Comparison of ENCODE assay signal across 7 mouse cellular contexts in the genomic region with DNA sequence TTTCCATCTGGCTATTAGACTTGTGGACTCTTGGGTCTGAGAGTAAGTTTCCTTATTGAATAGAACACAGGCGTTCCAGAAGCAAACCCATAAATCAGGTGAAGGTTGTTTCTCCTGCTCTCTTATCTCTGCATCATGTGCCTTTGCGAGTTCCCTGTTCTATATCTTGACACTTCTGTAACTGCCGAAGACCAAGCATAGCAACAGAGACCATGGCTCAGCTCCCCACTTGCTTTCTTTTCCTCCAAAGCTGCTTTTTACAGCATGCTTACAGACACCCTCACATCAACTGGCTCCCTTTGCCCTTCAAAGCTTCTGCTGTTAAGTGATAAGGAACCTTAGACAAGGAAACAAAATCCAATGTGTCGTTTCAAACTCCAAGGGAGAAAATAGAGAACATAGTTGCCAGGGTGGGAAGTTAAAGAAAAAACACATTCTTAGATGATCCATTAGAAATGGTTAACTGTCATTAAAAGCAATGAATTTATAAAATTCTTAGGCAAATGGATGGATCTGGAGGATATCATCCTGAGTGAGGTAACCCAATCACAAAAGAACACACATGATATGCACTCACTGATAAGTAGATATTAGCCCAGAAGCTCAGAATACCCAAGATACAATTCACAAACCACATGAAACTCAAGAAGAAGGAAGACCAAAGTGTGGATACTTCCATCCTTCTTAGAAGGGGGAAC.
DNase-seq lines count a peak whose midpoint lies in the region; ATAC-seq and TF ChIP-seq lines count a peak whose summit lies in the region.
"Not testable (repeated sequence)": the region's sequence is repeated elsewhere in the genome, so short reads cannot be mapped to it uniquely, and the experiment has no call there.

No protein-coding gene starts in this region.

- DNase-seq in MEL (ENCODE audit: low read depth, low spot score) = peak; percentile 73
- DNase-seq in c-Kit-positive CD71-positive TER-119-negative erythroid progenitor cells, embryonic 14.5 days (ENCODE audit: low read depth) = peak; percentile 35
- peak; percentile 5 for DNase-seq in liver, embryonic 13.5 days
- not testable (repeated sequence) for DNase-seq in liver, postnatal 0 days

- not testable (repeated sequence) for H3K27me3 ChIP-seq in MEL (ENCODE audit: control insufficient read depth in 1 of 2, insufficient read depth in 2 of 2, low read length in 2 of 2); intestine, postnatal 0 days (replicated peaks; ENCODE audit: control insufficient read depth, insufficient read depth, low read length); liver, embryonic 13.5 days; liver, postnatal 0 days (ENCODE audit: insufficient read depth, low read length); stomach, embryonic 15.5 days (replicated peaks)

- TF ChIP-seq EP300 in MEL (IDR thresholded peaks at IDR 0.05; ENCODE audit: low read depth in 1 of 2, low read length in 2 of 2) = peak in 1 of 2 experiments; percentile 59; a peak in 3 of 4 replicates
- 0 out of 2 replicates have a peak, but pooled peaks have one; percentile 22 for TF ChIP-seq EP300 in liver, postnatal 0 days (IDR thresholded peaks at IDR 0.05; ENCODE audit: low read depth)

- TF ChIP-seq CTCF in MEL (IDR thresholded peaks at IDR 0.05 in 2 of 3, conservative IDR thresholded peaks at IDR 0.05 in 1 of 3; ENCODE audit: control insufficient read depth in 1 of 3, insufficient read depth in 1 of 3, low read depth in 2 of 3, low read length in 3 of 3, poor library complexity in 1 of 3, severe bottlenecking in 1 of 3); intestine, postnatal 0 days (IDR thresholded peaks at IDR 0.05; ENCODE audit: low read depth); liver, postnatal 0 days (IDR thresholded peaks at IDR 0.05; ENCODE audit: low read depth): not testable (repeated sequence)

- H3K9ac ChIP-seq in MEL (ENCODE audit: control insufficient read depth, low read depth, low read length, poor library complexity, severe bottlenecking); intestine, postnatal 0 days (ENCODE audit: low read depth, low read length); liver, embryonic 13.5 days; liver, postnatal 0 days (replicated peaks); stomach, embryonic 15.5 days: not testable (repeated sequence)

- not testable (repeated sequence) for H3K4me2 ChIP-seq in intestine, postnatal 0 days (replicated peaks; ENCODE audit: low read depth); liver, postnatal 0 days (ENCODE audit: low read depth, low read length); stomach, embryonic 15.5 days
- H3K4me2 ChIP-seq in liver, embryonic 13.5 days = peak overlapping the region; percentile 51

- H3K79me2 ChIP-seq in MEL (ENCODE audit: control insufficient read depth, insufficient read depth, low read length, poor library complexity) = not testable (repeated sequence)

- peak overlapping the region; percentile 62; the same call in 1 of the 2 replicates for H3K27ac ChIP-seq in MEL (ENCODE audit: control insufficient read depth, low read depth, low read length)
- H3K27ac ChIP-seq in intestine, postnatal 0 days (ENCODE audit: low read depth, low read length) = peak overlapping the region; percentile 58
- peak overlapping the region; percentile 44 for H3K27ac ChIP-seq in liver, embryonic 13.5 days
- not testable (repeated sequence) for H3K27ac ChIP-seq in liver, postnatal 0 days (ENCODE audit: low read depth); stomach, embryonic 15.5 days

- peak overlapping the region; percentile 0 to 36; a peak in 2 of 4 replicates for H3K4me3 ChIP-seq in MEL (ENCODE audit: control insufficient read depth in 1 of 2, insufficient read depth in 1 of 2, low read depth in 2 of 2, low read length in 2 of 2)
- H3K4me3 ChIP-seq in intestine, postnatal 0 days (ENCODE audit: low read depth, low read length); liver, embryonic 13.5 days (replicated peaks); liver, postnatal 0 days (ENCODE audit: low read depth, low read length); stomach, embryonic 15.5 days (replicated peaks): not testable (repeated sequence)

- WGBS in intestine, postnatal 0 days = 19% methylated on average over 4 of the region's 4 CpGs
- 10% methylated on average over 4 of the region's 4 CpGs for WGBS in liver, embryonic 13.5 days (ENCODE audit: insufficient replicate concordance)
- WGBS in liver, postnatal 0 days (ENCODE audit: insufficient replicate concordance) = 45% methylated on average over 4 of the region's 4 CpGs
- 49% methylated on average over 4 of the region's 4 CpGs for WGBS in stomach, embryonic 15.5 days

- H3K9me3 ChIP-seq in MEL (replicated peaks; ENCODE audit: insufficient read depth, low read length); intestine, postnatal 0 days (ENCODE audit: control insufficient read depth); liver, embryonic 13.5 days (replicated peaks); liver, postnatal 0 days (ENCODE audit: low read length); stomach, embryonic 15.5 days: not testable (repeated sequence)

- peak; percentile 32 to 35; a peak in 2 of 4 replicates for ATAC-seq in hematopoietic stem cell, adult 5-6 weeks (replicated peaks in 1 of 2; ENCODE audit: insufficient read depth in 1 of 2, low FRiP score in 2 of 2, low TSS enrichment in 1 of 2, low read depth in 1 of 2, poor library complexity in 2 of 2, severe bottlenecking in 2 of 2)
- ATAC-seq in intestine, postnatal 0 days = peak; percentile 80
- peak; percentile 89 for ATAC-seq in liver, embryonic 13.5 days (ENCODE audit: low read depth)
- ATAC-seq in liver, postnatal 0 days = peak; percentile 72
- peak; percentile 49; the same call in 1 of the 2 replicates for ATAC-seq in stomach, embryonic 15.5 days (ENCODE audit: insufficient read depth, low FRiP score, low read depth)

- peaks cover 3 to 22% of the 10 kb centered on the region in 2 experiments; a peak in 3 of 4 replicates for H3K4me1 ChIP-seq in MEL (ENCODE audit: control insufficient read depth in 1 of 2, insufficient read depth in 2 of 2, low read length in 2 of 2)
- not testable (repeated sequence) for H3K4me1 ChIP-seq in intestine, postnatal 0 days (replicated peaks; ENCODE audit: control insufficient read depth, insufficient read depth, low read length); liver, postnatal 0 days (ENCODE audit: insufficient read depth); stomach, embryonic 15.5 days
- peaks cover 33% of the 10 kb centered on the region for H3K4me1 ChIP-seq in liver, embryonic 13.5 days (replicated peaks)

- not testable (repeated sequence) for TF ChIP-seq POLR2A in MEL (IDR thresholded peaks at IDR 0.05; ENCODE audit: control insufficient read depth in 1 of 2, insufficient read depth in 1 of 2, low read depth in 1 of 2, low read length in 2 of 2, poor library complexity in 1 of 2)

- peaks cover 0 to 10% of the 10 kb centered on the region in 2 experiments; a peak in 2 of 4 replicates for H3K36me3 ChIP-seq in MEL (ENCODE audit: control insufficient read depth in 1 of 2, insufficient read depth in 2 of 2, low read length in 2 of 2)
- H3K36me3 ChIP-seq in intestine, postnatal 0 days (ENCODE audit: control insufficient read depth, insufficient read depth); liver, embryonic 13.5 days; liver, postnatal 0 days (replicated peaks; ENCODE audit: insufficient read depth, low read length); stomach, embryonic 15.5 days: not testable (repeated sequence)

- TF ChIP-seq RAD21 in MEL (IDR thresholded peaks at IDR 0.05; ENCODE audit: low read depth, low read length) = not testable (repeated sequence)

TF ChIP-seq in MEL, 35 proteins besides CTCF, POLR2A, EP300 and RAD21:
- peak; percentile 44; the same call in 1 of the 2 replicates for TF ChIP-seq ETS1 (IDR thresholded peaks at IDR 0.05; ENCODE audit: low read depth, low read length)
- TF ChIP-seq GATA1 (IDR thresholded peaks at IDR 0.05; ENCODE audit: low read depth, low read length) = peak; percentile 57; the same call in 1 of the 2 replicates
- 0 out of 2 replicates have a peak, but pooled peaks have one; percentile 23 for TF ChIP-seq MAX (IDR thresholded peaks at IDR 0.05; ENCODE audit: low read length)
- peak; percentile 57; the same call in 1 of the 2 replicates for TF ChIP-seq RCOR1 (IDR thresholded peaks at IDR 0.05; ENCODE audit: low read depth, low read length)
- peak; percentile 40; the same call in 1 of the 2 replicates for TF ChIP-seq TCF12 (IDR thresholded peaks at IDR 0.05; ENCODE audit: low read depth, low read length)
- peak; percentile 78; the same call in 1 of the 2 replicates for TF ChIP-seq BHLHE40 (IDR thresholded peaks at IDR 0.05; ENCODE audit: borderline replicate concordance, low read depth, low read length)
- peak; percentile 76 for TF ChIP-seq USF1 (IDR thresholded peaks at IDR 0.05; ENCODE audit: low read depth, low read length)
- peak; percentile 40 for TF ChIP-seq TAL1 (IDR thresholded peaks at IDR 0.05; ENCODE audit: low read length)
- TF ChIP-seq MXI1 (IDR thresholded peaks at IDR 0.05; ENCODE audit: low read depth, low read length) = peak; percentile 26; the same call in 1 of the 2 replicates
- peak; percentile 46; the same call in 1 of the 2 replicates for TF ChIP-seq SIN3A (IDR thresholded peaks at IDR 0.05; ENCODE audit: low read length)
- 0 out of 2 replicates have a peak, but pooled peaks have one; percentile 39 for TF ChIP-seq MYB (IDR thresholded peaks at IDR 0.05; ENCODE audit: low read depth, low read length)

Comparison
In these comparisons a context has a peak if more than half of its experiments do, and no peak if none do; other contexts are left out.
1. ATAC-seq: peak in every context shown above with its lines; median percentile 89 in liver, embryonic 13.5 days; 80 in intestine, postnatal 0 days; 72 in liver, postnatal 0 days; 49 in stomach, embryonic 15.5 days; 34 in hematopoietic stem cell, adult 5-6 weeks.